Mouse (Mus musculus) kidney, embryonic 15.5 days (tissue): ENCODE measurements around the gene Ano2. TPM values are rescaled to one million over a fixed set of nuclear protein-coding genes. Genes with fewer than 3 reads are reported as not detected.

Experiments
- polyA plus RNA-seq: library from polyadenylated mRNA; unstranded; fragments of >200 nt; fragmentation: Nextera tagmentation; extraction: Ambion mirVana; gene quantifications from 2 replicates; pipeline ENCODE4 v1.2.1, GENCODE M21; 2015

Ano2 gene
- polyA plus RNA-seq, 1 experiment from 2014 or later, result 0.48 TPM

Other genes with a start within 250 kb of the Ano2 start
- 137 and 148 TPM in 2 replicates for gene Cd9, start 195.6 kb upstream of the Ano2 start, polyA plus RNA-seq
- 4.2 and 6.6 TPM in 2 replicates for gene Vwf, start 143.6 kb upstream of the Ano2 start, polyA plus RNA-seq